Mouse (Mus musculus): ENCODE measurements at regions not wholly inside any gene's neighbourhood (a gene's known extent, or its start where the extent isn't known, plus 50 kb on each side); places are given as distances from the start of the nearest gene placed in this dataset.

DNA sequence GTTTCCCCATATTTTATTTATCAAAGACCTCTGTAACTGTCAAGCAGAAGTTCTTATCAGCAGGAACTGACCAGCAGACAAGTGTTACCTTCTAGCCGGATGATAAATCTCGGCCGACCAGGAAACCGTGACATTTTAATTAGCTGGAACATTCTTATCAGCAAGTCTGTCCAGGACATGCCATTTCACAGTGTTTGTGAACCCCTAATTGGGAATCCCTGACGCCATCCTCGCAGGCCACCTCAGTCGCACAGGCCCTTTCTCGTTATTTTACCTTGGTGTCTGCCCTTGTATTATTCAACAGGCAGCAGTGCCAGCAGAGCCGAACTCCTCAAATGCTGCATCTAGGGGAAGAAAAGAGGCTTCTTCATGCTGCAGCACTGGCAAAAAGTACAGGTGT is 109.4 kb upstream of the Sdk1 start:
- no peak for TF ChIP-seq CTCF (IDR thresholded peaks at IDR 0.05; ENCODE audit: borderline replicate concordance, extremely low read depth, insufficient read depth, insufficient read length)
- no peak for TF ChIP-seq POLR2A (IDR thresholded peaks at IDR 0.05; ENCODE audit: borderline replicate concordance, extremely low read depth, insufficient read depth, insufficient read length, poor library complexity, severe bottlenecking)
